7 mouse cellular contexts compared by ENCODE assay signal in genomic region chr1:133033316-133034090, GRCm38 (mm10). TPM values are rescaled to one million over a fixed set of nuclear protein-coding genes. Genes with fewer than 3 reads are reported as not detected.
DNase-seq lines count a peak whose midpoint lies in the region; ATAC-seq lines count a peak whose summit lies in the region.

No protein-coding gene starts in this region.

- peak overlapping the region; percentile 49 for H3K9ac ChIP-seq in intestine, embryonic 14.5 days (ENCODE audit: low read length)

- peak overlapping the region; percentile 51 for H3K4me2 ChIP-seq in intestine, embryonic 14.5 days (ENCODE audit: low read length)

- under 1% methylated on average over 28 of the region's 28 CpGs for WGBS in intestine, embryonic 14.5 days

- peak overlapping the region; percentile 54 for H3K4me3 ChIP-seq in intestine, embryonic 14.5 days (ENCODE audit: low read depth, low read length)
- H3K4me3 ChIP-seq in megakaryocyte, embryonic 14.5 days (replicated peaks): peak overlapping the region; percentile 90

- H3K27me3 ChIP-seq in intestine, embryonic 14.5 days (replicated peaks; ENCODE audit: control insufficient read depth, insufficient read depth, low read length): no peaks in the 10 kb centered on the region
- no peaks in the 10 kb centered on the region for H3K27me3 ChIP-seq in megakaryocyte, embryonic 14.5 days (replicated peaks)

- intact Hi-C loops in left cerebral cortex, postnatal 10 days (cut with DNase I): loop anchor here (10.0 kb wide), 1 partner anchor 571 kb away; no protein-coding TSS in a partner anchor

- no peaks in the 10 kb centered on the region for H3K36me3 ChIP-seq in intestine, embryonic 14.5 days (ENCODE audit: control insufficient read depth, insufficient read depth, low read length)
- no peaks in the 10 kb centered on the region for H3K36me3 ChIP-seq in megakaryocyte, embryonic 14.5 days (replicated peaks; ENCODE audit: low read length)

- ATAC-seq in activated CD4-positive, CD25-positive, alpha-beta regulatory T cell, adult 4 months: peak; percentile 57
- peak; percentile 84 for ATAC-seq in intestine, embryonic 14.5 days (replicated peaks; ENCODE audit: low FRiP score, low TSS enrichment, low read depth)

- no peaks in the 10 kb centered on the region for H3K9me3 ChIP-seq in intestine, embryonic 14.5 days (ENCODE audit: control insufficient read depth, low read length)
- no peaks in the 10 kb centered on the region for H3K9me3 ChIP-seq in megakaryocyte, embryonic 14.5 days

- DNase-seq in cerebellum, postnatal 14 days: peak; percentile 57 to 60
- peak; percentile 54 to 67 for DNase-seq in frontal cortex, postnatal 25 days (ENCODE audit: low spot score in 2 of 2)
- peak; percentile 93 for DNase-seq in intestine, embryonic 14.5 days (ENCODE audit: low spot score)
- peak; percentile 39 to 60 for DNase-seq in left cerebral cortex, postnatal 10 days (ENCODE audit: extremely low spot score in 1 of 2, low spot score in 2 of 2)
- DNase-seq in right cerebral cortex, postnatal 36 days (ENCODE audit: low spot score in 2 of 2): peak; percentile 40 to 57

- peak overlapping the region; percentile 75 for H3K27ac ChIP-seq in intestine, embryonic 14.5 days (ENCODE audit: low read depth)

- H3K4me1 ChIP-seq in intestine, embryonic 14.5 days (replicated peaks; ENCODE audit: control insufficient read depth, insufficient read depth, low read length): peaks cover 6% of the 10 kb centered on the region; the same call in 1 of the 2 replicates
- peaks cover 55% of the 10 kb centered on the region for H3K4me1 ChIP-seq in megakaryocyte, embryonic 14.5 days

RNA-seq across cellular contexts. Expression of gene Mdm4, which starts 3.1 kb away (rescaled TPM):
- polyA plus RNA-seq in activated CD4-positive, CD25-positive, alpha-beta regulatory T cell, adult 4 months (2017; shearing (Covaris generic)): 100 to 1,000 TPM in 1 of 2 experiments, 10 to 100 TPM in 1; 84.8 to 102 TPM
- 49.7 TPM in 2 replicates for polyA plus RNA-seq in intestine, embryonic 14.5 days (2014; fragmentation: Nextera tagmentation; extraction: Ambion mirVana)
- total RNA-seq in left cerebral cortex, postnatal 10 days (2021): 10 to 100 TPM; 78.7 to 82.2 TPM
- polyA plus RNA-seq in megakaryocyte, embryonic 14.5 days (2012; ENCODE audit: insufficient read depth, low replicate concordance): 7.3 TPM in 1 of 2 replicates, not detected in the other

RNA-seq across cellular contexts. Expression of gene Pik3c2b, which starts 12.0 kb away (rescaled TPM):
- under 1 TPM; 0.66 to 0.68 TPM for polyA plus RNA-seq in activated CD4-positive, CD25-positive, alpha-beta regulatory T cell, adult 4 months (2017; shearing (Covaris generic))
- polyA plus RNA-seq in intestine, embryonic 14.5 days (2014; fragmentation: Nextera tagmentation; extraction: Ambion mirVana): 9.8 and 11.4 TPM in 2 replicates
- total RNA-seq in left cerebral cortex, postnatal 10 days (2021): 10 to 100 TPM; 27.3 to 28.6 TPM
- polyA plus RNA-seq in megakaryocyte, embryonic 14.5 days (2012; ENCODE audit: insufficient read depth, low replicate concordance): 0.56 and 0.73 TPM in 2 replicates

Comparison
In these comparisons a context has a peak if more than half of its experiments do, and no peak if none do; other contexts are left out.
1. Peak in every context shown above with its lines: DNase-seq, ATAC-seq, H3K4me3 ChIP-seq and H3K27ac ChIP-seq.